Mouse (Mus musculus): ENCODE measurements around the gene Kctd4. TPM values are rescaled to one million over a fixed set of nuclear protein-coding genes. Genes with fewer than 3 reads are reported as not detected.

Gene Kctd4
- total and polyA plus RNA-seq, 3 experiments: 0.06 TPM; not detected in 2

DNA sequence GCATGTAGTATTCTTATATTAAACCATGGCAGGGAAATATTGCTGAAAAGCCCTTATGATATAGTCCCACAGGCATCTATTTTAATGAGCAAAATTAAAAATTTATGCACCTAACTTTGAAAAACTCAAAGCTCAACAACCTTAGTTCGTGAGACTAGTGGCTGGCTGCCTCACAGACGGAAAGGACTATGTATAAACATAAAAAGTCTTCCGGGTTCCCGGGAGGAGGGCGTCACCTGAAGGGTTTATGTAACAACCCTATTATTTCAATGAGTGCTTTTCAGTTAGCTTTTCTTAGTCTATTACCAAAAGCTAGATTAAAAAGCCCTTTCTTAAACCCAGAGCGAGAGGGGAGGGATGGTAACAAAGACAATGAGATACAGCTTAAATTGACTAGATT lies 42.8 kb upstream of the Kctd4 start:
- Histone ChIP-seq H3K36me3 (replicated peaks in 1 of 2; ENCODE audit: control insufficient read depth in 1 of 2, insufficient read depth in 1 of 2, low read length in 1 of 2) (peaks cover 1 to 49% of the 10 kb centered on the region in 2 experiments), H3K9me3 (replicated peaks; ENCODE audit: low read length) (no peaks in the 10 kb centered on the region), H3K27ac (ENCODE audit: insufficient read depth, low read depth) (no peak overlapping the region), H3K4me3 (replicated peaks in 1 of 3; ENCODE audit: low read depth in 2 of 3, low read length in 2 of 3, poor library complexity in 1 of 3) (no peak overlapping the region), H3K79me2 (replicated peaks; ENCODE audit: control insufficient read depth, extremely low read depth, insufficient read depth, poor library complexity, severe bottlenecking) (no peaks in the 10 kb centered on the region), H3K4me1 (ENCODE audit: control insufficient read depth in 1 of 2, insufficient read depth in 2 of 2) (peaks cover 0 to 37% of the 10 kb centered on the region in 2 experiments; a peak in 2 of 4 replicates), H3K27me3 (replicated peaks) (no peaks in the 10 kb centered on the region), H3K4me2 (ENCODE audit: insufficient read depth, low read depth, poor library complexity, severe bottlenecking) (no peak overlapping the region), H3K9ac (ENCODE audit: insufficient read depth, low read depth) (no peak overlapping the region)
- in situ Hi-C loops (cut with MboI; ENCODE audit: low pct_ligation_motif_present, low pct_unique_long_range_greater_than_20kb, low sequenced_read_pairs) (loop anchor here (10.0 kb wide), 1 partner anchor 83 kb away; no protein-coding TSS in a partner anchor), dilution Hi-C loops (cut with MboI; ENCODE audit: extremely low pct_ligation_motif_present, extremely low pct_unique_long_range_greater_than_20kb, low sequenced_read_pairs) (no loop called here)
- TF ChIP-seq PAX5 (IDR thresholded peaks at IDR 0.05; ENCODE audit: low read length) (no peak), MAFK (IDR thresholded peaks at IDR 0.05; ENCODE audit: insufficient replicate concordance, low read length) (no peak), MAZ (IDR thresholded peaks at IDR 0.05; ENCODE audit: low read depth, low read length) (no peak), POLR2AphosphoS2 (IDR thresholded peaks at IDR 0.05; ENCODE audit: low read depth, low read length) (no peak), CTCF (conservative IDR thresholded peaks at IDR 0.05 in 1 of 2, IDR thresholded peaks at IDR 0.05 in 1 of 2; ENCODE audit: low read depth in 2 of 2, low read length in 2 of 2) (no peak), BHLHE40 (IDR thresholded peaks at IDR 0.05; ENCODE audit: low read depth, low read length) (no peak), ZNF384 (IDR thresholded peaks at IDR 0.05; ENCODE audit: low read depth, low read length) (no peak), JUN (IDR thresholded peaks at IDR 0.05; ENCODE audit: insufficient read depth, low read depth, low read length) (no peak), ZMIZ1 (IDR thresholded peaks at IDR 0.05; ENCODE audit: low read depth, low read length) (no peak), MAX (IDR thresholded peaks at IDR 0.05; ENCODE audit: low read length) (no peak), RCOR1 (conservative IDR thresholded peaks at IDR 0.05; ENCODE audit: low read depth, low read length) (no peak)
- DNase-seq (ENCODE audit: extremely low read depth): no peak

- Histone ChIP-seq H3K27me3 (replicated peaks) (no peaks in the 10 kb centered on the region), H3K36me3 (replicated peaks in 1 of 2; ENCODE audit: control insufficient read depth in 1 of 2, insufficient read depth in 1 of 2, low read length in 1 of 2) (peaks cover 5 to 49% of the 10 kb centered on the region in 2 experiments), H3K79me2 (replicated peaks; ENCODE audit: control insufficient read depth, extremely low read depth, insufficient read depth, poor library complexity, severe bottlenecking) (no peaks in the 10 kb centered on the region), H3K4me2 (ENCODE audit: insufficient read depth, low read depth, poor library complexity, severe bottlenecking) (no peak overlapping the region), H3K4me3 (replicated peaks in 1 of 3; ENCODE audit: low read depth in 2 of 3, low read length in 2 of 3, poor library complexity in 1 of 3) (no peak overlapping the region), H3K9ac (ENCODE audit: insufficient read depth, low read depth) (no peak overlapping the region), H3K27ac (ENCODE audit: insufficient read depth, low read depth) (no peak overlapping the region), H3K9me3 (replicated peaks; ENCODE audit: low read length) (no peaks in the 10 kb centered on the region), H3K4me1 (ENCODE audit: control insufficient read depth in 1 of 2, insufficient read depth in 2 of 2) (peaks cover 0 to 37% of the 10 kb centered on the region in 2 experiments; a peak in 2 of 4 replicates)
- no peak for DNase-seq (ENCODE audit: extremely low read depth)
- in situ Hi-C loops (cut with MboI; ENCODE audit: low pct_ligation_motif_present, low pct_unique_long_range_greater_than_20kb, low sequenced_read_pairs) (loop anchor here (10.0 kb wide), 1 partner anchor 82 kb away; no protein-coding TSS in a partner anchor), dilution Hi-C loops (cut with MboI; ENCODE audit: extremely low pct_ligation_motif_present, extremely low pct_unique_long_range_greater_than_20kb, low sequenced_read_pairs) (no loop called here)
- no peak for TF ChIP-seq NRF1 (IDR thresholded peaks at IDR 0.05; ENCODE audit: low read depth, low read length)
- TF ChIP-seq NELFE (IDR thresholded peaks at IDR 0.05; ENCODE audit: low read depth, low read length): no peak
- TF ChIP-seq SIN3A (IDR thresholded peaks at IDR 0.05; ENCODE audit: low read length): no peak
- no peak for TF ChIP-seq TCF12 (IDR thresholded peaks at IDR 0.05; ENCODE audit: low read depth, low read length)
- TF ChIP-seq PAX5 (IDR thresholded peaks at IDR 0.05; ENCODE audit: low read length): no peak
- no peak for TF ChIP-seq USF1 (IDR thresholded peaks at IDR 0.05; ENCODE audit: low read depth, low read length)
- no peak for TF ChIP-seq UBTF (IDR thresholded peaks at IDR 0.05; ENCODE audit: low read depth, low read length)
- TF ChIP-seq CTCF (conservative IDR thresholded peaks at IDR 0.05 in 1 of 2, IDR thresholded peaks at IDR 0.05 in 1 of 2; ENCODE audit: low read depth in 2 of 2, low read length in 2 of 2): no peak
- TF ChIP-seq MYC (IDR thresholded peaks at IDR 0.05; ENCODE audit: low read depth, low read length): no peak
- no peak for TF ChIP-seq CHD2 (IDR thresholded peaks at IDR 0.05; ENCODE audit: low read length)
- no peak for TF ChIP-seq USF2 (conservative IDR thresholded peaks at IDR 0.05; ENCODE audit: low read depth, low read length)
- TF ChIP-seq GABPA (IDR thresholded peaks at IDR 0.05; ENCODE audit: insufficient replicate concordance, low read depth, low read length): no peak
- no peak for TF ChIP-seq ZKSCAN1 (IDR thresholded peaks at IDR 0.05; ENCODE audit: borderline replicate concordance, low read depth, low read length)
- TF ChIP-seq SMC3 (IDR thresholded peaks at IDR 0.05; ENCODE audit: low read depth, low read length): no peak
- no peak for TF ChIP-seq MEF2A (IDR thresholded peaks at IDR 0.05; ENCODE audit: borderline replicate concordance, low read depth, low read length)
- no peak for TF ChIP-seq MXI1 (IDR thresholded peaks at IDR 0.05; ENCODE audit: low read depth, low read length)
- no peak for TF ChIP-seq EP300 (IDR thresholded peaks at IDR 0.05; ENCODE audit: low read length)
Observed at GRCm38 (mm10) chr14:75912665-75913064, 42.1 kb upstream of the Kctd4 start.
